Mouse (Mus musculus) brain, embryonic 14.5 days (tissue): ENCODE measurements around the gene Grid2.

Source experiments
- CTCF ChIP-seq: fragments of 200-500 bp; IDR thresholded peaks from 2 replicates; pipeline ENCODE4 v1.5.1; 2012; ENCODE audit warnings: inconsistent platforms, mild to moderate bottlenecking, moderate library complexity, borderline replicate concordance; ENCODE audit not compliant: insufficient read depth, insufficient read length; ENCODE audit errors: extremely low read depth
- POLR2A ChIP-seq: fragments of 200-500 bp; IDR thresholded peaks from 2 replicates; pipeline ENCODE4 v1.6.1; 2012; ENCODE audit warnings: mild to moderate bottlenecking, inconsistent platforms, borderline replicate concordance; ENCODE audit not compliant: poor library complexity, insufficient read depth, insufficient read length, severe bottlenecking; ENCODE audit errors: extremely low read depth

DNA sequence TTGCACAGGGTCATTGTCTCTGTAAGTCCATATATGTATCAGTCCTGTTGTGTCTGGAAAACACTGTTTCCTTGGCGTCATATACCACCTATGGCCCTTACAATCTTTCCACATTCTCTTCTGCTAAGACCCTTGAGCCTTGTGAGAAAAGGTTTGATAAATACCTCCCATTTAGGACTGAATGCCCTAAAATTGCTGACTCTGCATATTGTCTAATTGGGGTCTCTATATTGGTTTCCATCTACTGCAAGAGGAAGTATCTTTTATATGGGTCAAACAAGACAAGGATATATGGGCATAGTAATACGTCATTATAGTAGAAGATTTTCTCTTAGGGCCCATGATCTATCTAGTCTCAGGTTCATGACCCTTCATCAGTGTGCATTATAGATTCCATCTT, 1008.5 kb downstream of the Grid2 start:
- TF ChIP-seq CTCF, result no peak
- no peak for TF ChIP-seq POLR2A
